Mouse (Mus musculus) lung, adult 2 months (tissue): ENCODE data around the gene Ccng2. TPM values are rescaled to one million over a fixed set of nuclear protein-coding genes. Genes with fewer than 3 reads are reported as not detected.

Experiments used
- DNase-seq: peaks from one replicate; pipeline ENCODE4 v3.0.0; 2022
- H3K4me1 ChIP-seq: fragments of 200-500 bp; 2 replicates; pipeline ENCODE4 v1.6.1; 2011; ENCODE audit warnings: low read length; ENCODE audit not compliant: control insufficient read depth, insufficient read depth
- H3K4me3 ChIP-seq: fragments of 200-500 bp; replicated peaks from 2 replicates; pipeline ENCODE3; 2011; ENCODE audit warnings: low read depth, mild to moderate bottlenecking, control low read depth, low read length; ENCODE audit errors: extremely low read depth
- CTCF ChIP-seq: fragments of 200-500 bp; IDR thresholded peaks from 2 replicates; pipeline ENCODE4 v1.5.1; 2011; ENCODE audit warnings: mild to moderate bottlenecking, low read length, control low read depth; ENCODE audit not compliant: insufficient read depth
- POLR2A ChIP-seq: fragments of 200-500 bp; IDR thresholded peaks from 2 replicates; pipeline ENCODE4 v1.6.1; 2011; ENCODE audit warnings: low read depth, mild to moderate bottlenecking, control low read depth, low read length, borderline replicate concordance; ENCODE audit errors: extremely low read depth
- WGBS: fragments of 180-500 bp; shearing (Covaris S2); methylation state at CpG from one replicate; pipeline ENCODE4 v1.1.7; 2018; 5-methylcytosine and 5-hydroxymethylcytosine counted together
- polyA plus RNA-seq: library from polyadenylated mRNA; depleted of rRNA; stranded (reverse); fragments of >200 nt; gene quantifications from 2 replicates; pipeline ENCODE4 v1.2.3, GENCODE M21; 2012; rRNA removed

The Ccng2 gene
- polyA plus RNA-seq, 1 experiment = 23.6 TPM

- 39% methylated on average over 1 of the region's 1 CpGs for WGBS
- no peak for TF ChIP-seq CTCF
- TF ChIP-seq POLR2A = no peak
- Histone ChIP-seq H3K4me1 (no peaks in the 10 kb centered on the region), H3K4me3 (no peak overlapping the region)
- DNase-seq = no peak
Observed at GRCm38 (mm10) chr5:93323320-93324001, 56.4 kb downstream of the Ccng2 start.

Other genes starting within 250 kb of the Ccng2 start
- gene Sowahb, start 222.2 kb upstream of the Ccng2 start, polyA plus RNA-seq = 2.0 and 2.2 TPM in 2 replicates
- gene Sept11, start 173.8 kb upstream of the Ccng2 start, polyA plus RNA-seq = 32.8 and 46.8 TPM in 2 replicates
- gene Ccni, start 60.8 kb upstream of the Ccng2 start, polyA plus RNA-seq = 82.0 and 97.1 TPM in 2 replicates
- gene 2010109A12Rik, start 60.7 kb upstream of the Ccng2 start, polyA plus RNA-seq = not detected in 2 replicates